Mouse (Mus musculus): ENCODE results near the gene Kcnk15. TPM values are rescaled to one million over a fixed set of nuclear protein-coding genes. Genes with fewer than 3 reads are reported as not detected.

The Kcnk15 gene
- polyA plus RNA-seq, 1 experiment from 2014 or later = not detected

GRCm38 (mm10) chr2:163876830-163877498 is 23.5 kb downstream of the Kcnk15 start:
- ATAC-seq (ENCODE audit: low FRiP score) = no peak
- peaks cover 23% of the 10 kb centered on the region for H3K4me1 ChIP-seq
- peaks cover 7% of the 10 kb centered on the region; the same call in 1 of the 2 replicates for H3K27me3 ChIP-seq
- no peaks in the 10 kb centered on the region for H3K36me3 ChIP-seq
- no peak overlapping the region for H3K27ac ChIP-seq
- no peak overlapping the region for H3K9ac ChIP-seq
- 66% methylated on average over 14 of the region's 14 CpGs for WGBS
- no peaks in the 10 kb centered on the region for H3K9me3 ChIP-seq (replicated peaks)
- H3K4me2 ChIP-seq (replicated peaks) = no peak overlapping the region
- no peak overlapping the region for H3K4me3 ChIP-seq

GRCm38 (mm10) chr2:163880891-163881290 is 27.4 kb downstream of the Kcnk15 start:
- Histone ChIP-seq H3K36me3 (no peaks in the 10 kb centered on the region), H3K4me2 (replicated peaks) (no peak overlapping the region), H3K9ac (no peak overlapping the region), H3K27ac (no peak overlapping the region), H3K27me3 (peaks cover 7% of the 10 kb centered on the region; the same call in 1 of the 2 replicates), H3K9me3 (replicated peaks) (no peaks in the 10 kb centered on the region), H3K4me1 (peaks cover 6% of the 10 kb centered on the region), H3K4me3 (no peak overlapping the region)
- no peak for ATAC-seq (ENCODE audit: low FRiP score)
- 88% methylated on average over 6 of the region's 6 CpGs for WGBS

- Histone ChIP-seq H3K9me3 (replicated peaks) (no peaks in the 10 kb centered on the region), H3K4me2 (replicated peaks) (no peak overlapping the region), H3K27ac (no peak overlapping the region), H3K9ac (no peak overlapping the region), H3K36me3 (no peaks in the 10 kb centered on the region), H3K4me3 (no peak overlapping the region), H3K4me1 (peaks cover 2% of the 10 kb centered on the region; the same call in 1 of the 2 replicates), H3K27me3 (no peaks in the 10 kb centered on the region)
- 67% methylated on average over 17 of the region's 17 CpGs for WGBS
- no peak for ATAC-seq (ENCODE audit: low FRiP score)
These were observed 29.6 kb downstream of the Kcnk15 start for GRCm38 (mm10) chr2:163882859-163883652.

- Histone ChIP-seq H3K9me3 (replicated peaks) (no peaks in the 10 kb centered on the region), H3K27ac (no peak overlapping the region), H3K4me3 (no peak overlapping the region), H3K4me1 (peaks cover 13% of the 10 kb centered on the region), H3K9ac (no peak overlapping the region), H3K4me2 (replicated peaks) (no peak overlapping the region), H3K27me3 (peaks cover 3% of the 10 kb centered on the region), H3K36me3 (no peaks in the 10 kb centered on the region)
- no peak for ATAC-seq (ENCODE audit: low FRiP score)
- 44% methylated on average over 6 of the region's 6 CpGs for WGBS
These were observed 36.0 kb downstream of the Kcnk15 start for GRCm38 (mm10) chr2:163889411-163889810.

GRCm38 (mm10) chr2:163890586-163890985 is 37.1 kb downstream of the Kcnk15 start:
- no peaks in the 10 kb centered on the region for H3K36me3 ChIP-seq
- H3K4me2 ChIP-seq (replicated peaks) = no peak overlapping the region
- H3K4me3 ChIP-seq = no peak overlapping the region
- H3K4me1 ChIP-seq = peaks cover 13% of the 10 kb centered on the region
- no peaks in the 10 kb centered on the region for H3K9me3 ChIP-seq (replicated peaks)
- no peak overlapping the region for H3K9ac ChIP-seq
- ATAC-seq (ENCODE audit: low FRiP score) = no peak
- H3K27ac ChIP-seq = peak overlapping the region; percentile 13; the same call in 1 of the 2 replicates
- H3K27me3 ChIP-seq = peaks cover 3% of the 10 kb centered on the region
- WGBS = 58% methylated on average over 11 of the region's 11 CpGs

- Histone ChIP-seq H3K36me3 (no peaks in the 10 kb centered on the region), H3K9ac (no peak overlapping the region), H3K4me1 (peaks cover 11% of the 10 kb centered on the region), H3K27ac (peak overlapping the region; percentile 67), H3K4me2 (replicated peaks) (no peak overlapping the region), H3K4me3 (no peak overlapping the region), H3K9me3 (replicated peaks) (no peaks in the 10 kb centered on the region), H3K27me3 (peaks cover 3% of the 10 kb centered on the region)
- 92% methylated on average over 11 of the region's 11 CpGs for WGBS
- no peak for ATAC-seq (ENCODE audit: low FRiP score)
These were observed 37.8 kb downstream of the Kcnk15 start for GRCm38 (mm10) chr2:163891271-163891670.

GRCm38 (mm10) chr2:163893446-163894370 is 40.3 kb downstream of the Kcnk15 start:
- ATAC-seq (ENCODE audit: low FRiP score) = no peak
- H3K36me3 ChIP-seq = no peaks in the 10 kb centered on the region
- 68% methylated on average over 7 of the region's 7 CpGs for WGBS

GRCm38 (mm10) chr2:163895156-163895555 is 41.7 kb downstream of the Kcnk15 start:
- H3K9me3 ChIP-seq (replicated peaks) = no peaks in the 10 kb centered on the region
- H3K27ac ChIP-seq = no peak overlapping the region
- 66% methylated on average over 2 of the region's 2 CpGs for WGBS
- no peak overlapping the region for H3K4me2 ChIP-seq (replicated peaks)
- H3K27me3 ChIP-seq = peaks cover 3% of the 10 kb centered on the region
- peaks cover 18% of the 10 kb centered on the region for H3K4me1 ChIP-seq
- no peak overlapping the region for H3K9ac ChIP-seq
- ATAC-seq (ENCODE audit: low FRiP score) = no peak
- H3K4me3 ChIP-seq = no peak overlapping the region
- H3K36me3 ChIP-seq = no peaks in the 10 kb centered on the region

More at GRCm38 (mm10) chr2:163893446-163894370, 40.3 kb downstream of the Kcnk15 start:
- peaks cover 3% of the 10 kb centered on the region for H3K27me3 ChIP-seq
- peaks cover 14% of the 10 kb centered on the region for H3K4me1 ChIP-seq
- no peak overlapping the region for H3K4me3 ChIP-seq
- no peak overlapping the region for H3K27ac ChIP-seq
- no peaks in the 10 kb centered on the region for H3K9me3 ChIP-seq (replicated peaks)
- H3K9ac ChIP-seq = no peak overlapping the region
- H3K4me2 ChIP-seq (replicated peaks) = no peak overlapping the region

GRCm38 (mm10) chr2:163897026-163897425 is 43.6 kb downstream of the Kcnk15 start:
- no peak for ATAC-seq (ENCODE audit: low FRiP score)
- 94% methylated on average over 7 of the region's 7 CpGs for WGBS

GRCm38 (mm10) chr2:163897988-163898535 is 44.6 kb downstream of the Kcnk15 start:
- no peak for ATAC-seq (ENCODE audit: low FRiP score)
- no peak overlapping the region for H3K4me3 ChIP-seq
- H3K4me2 ChIP-seq (replicated peaks) = no peak overlapping the region
- no peak overlapping the region for H3K9ac ChIP-seq
- no peaks in the 10 kb centered on the region for H3K9me3 ChIP-seq (replicated peaks)
- no peaks in the 10 kb centered on the region for H3K36me3 ChIP-seq
- H3K27ac ChIP-seq = no peak overlapping the region
- peaks cover 11% of the 10 kb centered on the region for H3K4me1 ChIP-seq
- WGBS = 85% methylated on average over 7 of the region's 7 CpGs
- H3K27me3 ChIP-seq = no peaks in the 10 kb centered on the region

More at GRCm38 (mm10) chr2:163897026-163897425, 43.6 kb downstream of the Kcnk15 start:
- no peaks in the 10 kb centered on the region for H3K27me3 ChIP-seq
- H3K4me1 ChIP-seq = peaks cover 11% of the 10 kb centered on the region
- H3K4me3 ChIP-seq = no peak overlapping the region
- no peaks in the 10 kb centered on the region for H3K9me3 ChIP-seq (replicated peaks)
- H3K9ac ChIP-seq = no peak overlapping the region
- H3K4me2 ChIP-seq (replicated peaks) = no peak overlapping the region
- H3K36me3 ChIP-seq = no peaks in the 10 kb centered on the region
- H3K27ac ChIP-seq = no peak overlapping the region

- WGBS = 53% methylated on average over 14 of the region's 14 CpGs
- Histone ChIP-seq H3K36me3 (no peaks in the 10 kb centered on the region), H3K9me3 (replicated peaks) (no peaks in the 10 kb centered on the region), H3K27ac (no peak overlapping the region), H3K27me3 (no peaks in the 10 kb centered on the region), H3K4me3 (no peak overlapping the region), H3K4me1 (peaks cover 8% of the 10 kb centered on the region; the same call in 1 of the 2 replicates), H3K4me2 (replicated peaks) (no peak overlapping the region), H3K9ac (no peak overlapping the region)
- no peak for ATAC-seq (ENCODE audit: low FRiP score)
These were observed 46.5 kb downstream of the Kcnk15 start for GRCm38 (mm10) chr2:163899910-163900411.

Measured in hindbrain, embryonic 12.5 days (tissue).